Mouse (Mus musculus) liver, adult 2 months (tissue): ENCODE measurements at regions not wholly inside any gene's neighbourhood (a gene's known extent, or its start where the extent isn't known, plus 50 kb on each side); places are given as distances from the start of the nearest gene placed in this dataset.

Source experiments
- CTCF ChIP-seq: fragments of 200-500 bp; IDR thresholded peaks from 2 replicates; pipeline ENCODE4 v1.5.1; 2011; ENCODE audit warnings: low read depth, low read length, control low read depth
- POLR2A ChIP-seq: fragments of 200-500 bp; IDR thresholded peaks from 2 replicates; pipeline ENCODE4 v1.6.1; 2011; ENCODE audit warnings: low read length, control low read depth; ENCODE audit not compliant: insufficient read depth; ENCODE audit errors: extremely low read depth

- TF ChIP-seq CTCF, result no peak
- no peak for TF ChIP-seq POLR2A
Observed at GRCm38 (mm10) chr2:117010942-117011341, 110.2 kb upstream of the Spred1 start.
